Mouse (Mus musculus): ENCODE results near the gene Psmd8. TPM values are rescaled to one million over a fixed set of nuclear protein-coding genes. Genes with fewer than 3 reads are reported as not detected.
"Not testable (repeated sequence)": the region's sequence is repeated elsewhere in the genome, so short reads cannot be mapped to it uniquely, and the experiment has no call there.

Gene Psmd8
- 100 to 1,000 TPM; 174 to 187 TPM for total RNA-seq (2021)
- long read RNA-seq, experiment 1, transcript Psmd8-202 (7 exons, 1,391 nt) = major isoform, 235 of 263 reads
- long read RNA-seq, experiment 1, partial matches to known transcripts = 6 of 263 reads
- long read RNA-seq, experiment 1, other reads (novel, unspliced or antisense) = 22 of 263 reads
- long read RNA-seq, experiment 2, transcript Psmd8-202 (7 exons, 1,391 nt) = major isoform, 221 of 278 reads
- long read RNA-seq, experiment 2, partial matches to known transcripts = 8 of 278 reads
- long read RNA-seq, experiment 2, other reads (novel, unspliced or antisense) = 48 of 278 reads

DNA sequence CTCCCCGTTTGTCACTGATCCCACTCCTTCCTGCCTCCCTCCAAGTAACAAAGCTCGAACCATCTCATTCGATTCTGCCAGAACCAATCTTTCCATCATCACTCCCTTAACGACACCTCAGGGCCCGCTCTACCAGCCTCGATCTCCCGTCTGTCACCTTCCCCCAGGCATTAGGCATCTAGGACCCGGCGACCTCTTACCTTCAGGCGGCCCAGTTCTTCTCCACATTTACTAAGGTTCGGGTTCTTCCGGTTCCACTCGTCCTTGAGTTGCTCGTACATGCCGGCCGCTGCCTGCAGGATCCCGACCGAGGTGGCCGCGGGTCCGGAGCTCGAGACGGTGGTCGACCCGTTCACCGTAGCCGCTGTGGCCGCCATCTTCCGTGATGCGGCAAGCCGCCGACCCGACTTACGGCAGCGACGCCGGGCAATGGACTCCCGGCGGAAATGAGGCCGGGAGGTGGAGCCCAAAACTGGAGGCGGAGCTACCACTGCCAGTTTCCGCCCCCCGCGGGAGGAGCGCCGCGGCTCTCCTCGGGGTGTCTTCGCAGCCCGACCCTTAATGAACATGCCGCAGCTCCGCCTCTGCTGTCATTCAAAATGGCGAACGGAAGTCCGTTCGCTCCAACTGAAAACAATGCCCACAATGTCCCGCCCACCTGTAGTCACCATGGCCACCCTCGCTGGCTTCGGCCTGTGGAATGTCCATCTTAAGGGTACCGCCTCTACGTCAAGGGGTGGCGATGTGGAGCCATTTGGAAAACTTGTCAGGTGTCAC, at the start of gene Psmd8:
TSS of gene Psmd8 (minus strand) at position 625 of the 777 bp plus-strand sequence.
- peak; percentile 94 for DNase-seq (ENCODE audit: low spot score in 2 of 2)

DNA sequence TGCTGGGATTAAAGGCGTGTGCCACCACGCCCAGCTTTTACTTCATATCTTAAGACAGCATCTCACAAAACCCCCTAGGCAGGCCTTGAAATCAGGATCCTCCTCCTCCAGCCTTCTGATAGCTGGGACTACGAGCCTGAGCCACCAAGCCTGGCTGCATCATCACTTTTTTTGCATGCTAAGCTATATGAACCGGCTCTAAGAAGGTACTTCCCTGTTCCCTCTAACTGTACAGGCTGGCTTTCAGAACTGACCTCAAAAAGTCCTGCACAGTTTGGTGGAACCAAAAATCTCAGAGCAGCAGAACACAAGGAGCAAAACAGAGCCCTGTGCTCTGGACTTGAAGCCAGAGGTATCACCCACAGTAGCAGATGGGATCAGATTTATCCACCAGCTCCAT, 47.7 kb upstream of the Psmd8 start:
- no peak for DNase-seq (ENCODE audit: low spot score in 2 of 2)

DNA sequence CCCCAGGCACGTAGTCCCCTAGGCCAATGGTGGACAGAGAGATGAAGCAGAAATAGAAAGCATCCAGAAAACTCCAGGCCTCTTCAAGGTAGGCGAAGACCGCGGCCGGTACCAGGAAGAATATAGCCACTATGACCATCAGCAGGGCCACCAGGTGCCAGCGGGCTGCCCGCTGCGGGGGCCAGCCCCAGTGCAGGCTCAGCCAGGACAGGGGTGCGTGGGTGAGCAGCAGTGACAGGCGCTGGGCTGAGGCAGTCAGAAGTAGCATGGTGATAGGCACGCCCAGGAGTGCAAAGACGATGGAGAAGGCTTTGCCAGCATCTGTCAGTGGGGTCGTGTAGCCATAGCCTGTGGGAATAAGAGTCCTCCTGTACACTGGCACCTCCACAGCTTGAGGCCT, 45.0 kb upstream of the Psmd8 start:
- no peak for DNase-seq (ENCODE audit: low spot score in 2 of 2)

DNA sequence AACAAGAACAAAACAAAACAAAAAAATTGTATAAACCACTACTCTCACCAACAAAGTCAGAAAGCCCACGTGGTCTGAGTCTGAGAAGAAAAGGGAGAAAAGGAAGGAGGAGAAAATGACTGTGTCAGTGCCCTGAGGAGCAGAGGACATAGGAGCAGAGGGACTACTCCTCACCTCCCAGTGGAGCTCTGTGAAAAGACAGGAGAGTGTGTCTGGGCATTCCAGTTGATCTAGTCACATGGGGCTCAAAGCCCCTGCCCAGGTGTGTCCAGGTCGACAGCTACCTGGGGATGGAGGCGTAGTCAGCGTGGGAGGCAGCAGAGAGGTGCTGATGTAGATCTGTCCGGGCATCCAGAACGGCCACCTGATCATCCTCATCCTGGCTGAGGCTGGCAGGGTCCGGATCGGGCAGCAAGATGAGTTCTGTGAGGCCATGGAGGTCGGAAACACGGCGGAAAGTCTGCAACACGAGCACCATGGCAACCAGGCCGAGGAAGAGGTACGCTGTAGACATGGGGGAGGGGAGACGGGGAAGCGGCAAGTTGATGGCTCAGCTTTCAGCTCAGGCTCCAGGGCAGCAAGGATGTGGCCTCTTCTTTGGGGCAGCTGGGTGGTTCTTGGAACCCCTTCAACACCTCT, 44.4 kb upstream of the Psmd8 start:
- no peak for DNase-seq (ENCODE audit: low spot score in 2 of 2)

DNA sequence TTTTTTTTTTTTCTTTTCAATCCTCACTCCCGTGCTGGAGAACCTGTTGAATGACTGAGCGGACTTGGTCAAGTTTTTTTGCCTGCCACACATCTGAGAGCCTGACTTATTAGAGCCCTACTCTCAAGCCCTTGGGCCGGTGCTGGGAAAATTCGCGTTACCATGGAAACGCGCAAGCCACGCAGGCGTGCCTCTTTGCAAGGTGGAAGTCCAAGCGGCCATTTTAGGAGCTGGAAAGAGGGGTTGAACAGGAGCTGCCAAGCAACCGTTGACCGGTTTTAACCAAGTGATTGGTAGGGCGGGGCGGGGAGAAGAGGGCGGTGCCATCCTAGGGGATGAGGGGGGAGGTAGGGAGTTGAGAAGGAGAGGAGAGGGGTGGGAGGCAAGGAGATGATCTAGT, 34.3 kb upstream of the Psmd8 start:
- no peak for DNase-seq (ENCODE audit: low spot score in 2 of 2)

DNA sequence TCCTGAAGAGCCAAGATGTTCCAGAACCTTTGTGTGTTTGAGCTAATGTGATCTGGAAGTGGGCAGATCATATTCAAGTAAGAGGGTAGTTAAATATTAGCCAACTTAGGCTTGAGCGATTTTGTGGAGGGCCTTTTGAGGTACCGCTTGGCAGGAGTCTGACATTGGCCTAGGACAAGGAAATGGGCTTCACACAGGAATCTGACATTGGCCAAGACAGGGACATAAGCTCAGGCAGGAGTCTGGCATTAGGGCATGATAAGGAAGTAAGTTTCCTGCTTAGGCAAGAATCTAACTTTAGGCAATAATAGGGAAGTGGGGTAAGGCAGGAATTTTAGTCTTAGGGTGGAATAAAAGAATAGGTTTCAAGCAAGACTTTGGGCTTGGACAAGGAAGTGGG, 33.7 kb upstream of the Psmd8 start:
- no peak for DNase-seq (ENCODE audit: low spot score in 2 of 2)

DNA sequence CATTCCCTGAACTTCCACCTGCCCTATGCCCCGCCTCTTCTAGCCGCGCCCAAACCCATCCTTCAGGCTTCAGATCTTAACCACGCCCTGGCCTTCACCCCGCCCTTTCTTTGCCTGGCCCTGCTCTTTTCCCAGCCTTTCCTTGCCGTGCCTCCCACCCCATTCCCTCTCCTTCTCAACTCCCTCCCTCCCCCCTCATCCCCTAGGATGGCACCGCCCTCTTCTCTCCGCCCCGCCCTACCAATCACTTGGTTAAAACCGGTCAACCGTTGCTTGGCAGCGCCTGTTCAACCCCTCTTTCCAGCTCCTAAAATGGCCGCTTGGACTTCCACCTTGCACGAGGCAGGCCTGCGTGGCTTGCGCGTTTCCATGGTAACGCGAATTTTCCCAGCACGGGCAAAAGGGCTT, 33.2 kb upstream of the Psmd8 start, which contains the start of gene Catsperg1:
TSS of gene Catsperg1 (minus strand) at position 361 of the 408 bp plus-strand sequence.
- no peak for DNase-seq (ENCODE audit: low spot score in 2 of 2)

DNA sequence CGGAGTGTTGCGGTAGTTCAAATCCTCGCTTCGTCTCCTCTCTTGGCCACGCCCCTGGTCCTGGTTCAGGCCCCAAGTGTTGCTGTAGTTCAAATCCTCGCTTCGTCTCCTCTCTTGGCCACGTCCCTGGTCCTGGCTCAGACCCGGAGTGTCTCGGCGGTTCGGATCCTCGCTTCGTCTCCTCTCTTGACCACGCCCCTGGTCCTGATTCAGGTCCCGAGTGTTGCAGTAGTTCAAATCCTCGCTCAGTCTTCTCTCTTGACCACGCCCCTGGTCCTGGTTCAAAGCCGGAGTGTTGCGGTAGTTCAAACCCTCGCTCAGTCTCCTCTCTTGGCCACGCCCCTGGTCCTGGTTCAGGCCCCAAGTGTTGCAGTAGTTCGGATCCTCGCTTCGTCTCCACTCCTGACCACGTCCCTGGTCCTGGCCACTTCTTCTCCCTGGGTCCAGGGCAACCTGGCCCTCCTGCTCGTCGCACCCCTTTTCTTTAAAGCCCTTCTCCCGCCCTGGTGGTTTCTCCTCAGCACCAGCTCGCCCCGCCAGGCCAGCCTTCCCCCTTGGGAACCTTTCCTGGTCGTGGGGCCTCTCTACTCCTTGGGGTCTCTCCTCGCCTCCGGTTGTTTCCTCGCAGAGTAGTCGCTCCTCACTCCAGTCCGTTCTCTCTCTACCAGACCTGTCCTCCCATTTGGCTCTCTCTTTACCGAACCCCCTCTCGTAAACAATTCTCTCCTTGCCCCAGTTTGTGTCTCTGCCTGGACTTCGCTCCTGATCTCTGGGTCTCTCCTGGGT, 32.5 kb upstream of the Psmd8 start:
- not testable (repeated sequence) for DNase-seq (ENCODE audit: low spot score in 2 of 2)

DNA sequence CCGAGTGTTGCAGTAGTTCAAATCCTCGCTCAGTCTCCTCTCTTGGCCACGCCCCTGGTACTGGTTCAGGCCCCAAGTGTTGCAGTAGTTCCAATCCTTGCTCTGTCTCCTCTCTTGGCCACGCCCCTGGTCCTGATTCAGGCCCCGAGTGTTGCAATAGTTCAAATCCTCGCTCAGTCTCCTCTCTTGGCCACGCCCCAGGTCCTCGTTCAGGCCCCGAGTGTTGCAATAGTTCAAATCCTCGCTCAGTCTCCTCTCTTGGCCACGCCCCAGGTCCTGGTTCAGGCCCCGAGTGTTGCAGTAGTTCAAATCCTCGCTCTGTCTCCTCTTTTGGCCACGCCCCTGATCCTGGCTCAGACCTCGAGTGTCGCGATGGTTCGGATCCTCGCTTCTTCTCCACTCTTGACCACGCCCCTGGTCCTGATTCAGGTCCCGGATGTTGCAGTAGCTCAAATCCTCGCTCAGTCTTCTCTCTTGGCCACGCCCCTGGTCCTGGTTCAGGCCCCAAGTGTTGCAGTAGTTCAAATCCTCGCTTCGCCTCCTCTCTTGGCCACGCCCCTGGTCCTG, 31.8 kb upstream of the Psmd8 start:
- DNase-seq (ENCODE audit: low spot score in 2 of 2) = no peak

DNA sequence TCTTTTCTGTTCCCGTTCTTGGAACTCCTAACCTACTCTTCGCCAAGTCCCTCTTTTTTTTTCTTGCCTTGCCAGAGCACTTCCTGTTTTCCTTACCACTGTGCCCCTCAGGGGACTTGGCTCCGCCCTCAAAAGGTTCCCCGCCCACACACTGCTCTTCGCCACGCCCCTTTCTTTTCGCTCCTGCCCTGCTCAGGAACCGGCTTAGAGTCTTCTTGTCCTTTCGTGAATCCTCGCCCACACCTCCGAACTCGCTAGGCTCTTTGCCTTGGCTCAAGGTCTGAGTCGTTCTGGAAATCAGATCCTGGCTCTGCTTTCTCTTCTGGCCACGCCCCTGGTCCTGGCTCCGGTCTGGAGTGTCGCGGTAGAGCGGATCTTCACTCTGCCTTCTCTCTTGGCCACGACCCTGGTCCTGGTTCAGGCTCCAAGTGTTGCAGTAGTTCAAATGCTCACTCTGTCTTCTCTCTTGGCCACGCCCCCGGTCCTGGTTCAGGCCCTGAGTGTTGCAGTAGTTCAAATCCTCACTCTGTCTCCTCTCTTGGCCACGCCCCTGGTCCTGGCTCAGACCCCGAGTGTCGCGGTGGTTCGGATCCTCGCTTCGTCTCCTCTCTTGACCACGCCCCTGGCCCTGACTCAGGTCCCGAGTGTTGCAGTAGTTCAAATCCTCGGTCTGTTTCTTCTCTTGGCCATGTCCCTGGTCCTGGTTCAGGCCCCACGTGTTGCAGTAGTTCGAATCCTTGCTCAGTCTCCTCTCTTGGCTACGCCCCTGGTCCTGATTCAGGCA, 31.1 kb upstream of the Psmd8 start:
- peak; percentile 60 to 85 for DNase-seq (ENCODE audit: low spot score in 2 of 2)

DNA sequence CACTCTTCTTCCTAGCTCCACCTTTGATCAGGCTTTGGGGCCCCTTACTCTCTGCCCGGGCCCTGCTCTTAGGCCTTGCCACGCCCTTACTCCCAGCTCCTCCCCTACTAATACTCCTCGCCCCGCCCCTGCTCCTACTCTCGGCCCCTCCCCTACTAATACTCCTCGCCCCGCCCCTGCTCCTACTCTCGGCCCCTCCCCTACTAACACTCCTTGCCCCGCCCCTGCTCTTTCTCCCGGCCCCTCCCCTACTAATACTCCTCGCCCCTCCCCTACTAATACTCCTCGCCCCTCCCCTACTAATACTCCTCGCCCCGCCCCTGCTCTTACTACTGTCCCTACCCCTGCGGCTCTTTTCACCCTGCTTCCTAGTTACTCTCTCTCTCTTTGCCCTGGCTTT, 30.5 kb upstream of the Psmd8 start:
- peak in 1 of 2 experiments; percentile 40 for DNase-seq (ENCODE audit: low spot score in 2 of 2)

DNA sequence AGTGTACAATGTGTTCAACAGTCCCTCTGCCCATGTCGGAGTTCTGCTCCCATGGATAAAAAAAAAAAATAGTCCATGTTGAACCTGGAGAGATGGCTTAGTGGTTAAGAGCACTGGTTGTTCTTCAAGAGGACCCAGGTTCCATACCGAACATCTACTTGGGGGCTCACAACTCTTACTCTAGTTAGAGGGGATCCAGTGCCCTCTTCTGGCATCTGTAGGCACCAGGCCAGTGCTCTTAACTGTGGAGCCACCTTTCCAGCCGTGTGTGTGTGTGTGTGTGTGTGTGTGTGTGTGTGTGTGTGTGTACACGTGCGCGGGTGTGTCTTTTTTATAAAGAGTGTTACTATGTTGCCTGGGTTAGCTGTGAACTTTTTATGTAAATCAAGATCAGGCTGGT, 22.1 kb upstream of the Psmd8 start:
- no peak for DNase-seq (ENCODE audit: low spot score in 2 of 2)

DNA sequence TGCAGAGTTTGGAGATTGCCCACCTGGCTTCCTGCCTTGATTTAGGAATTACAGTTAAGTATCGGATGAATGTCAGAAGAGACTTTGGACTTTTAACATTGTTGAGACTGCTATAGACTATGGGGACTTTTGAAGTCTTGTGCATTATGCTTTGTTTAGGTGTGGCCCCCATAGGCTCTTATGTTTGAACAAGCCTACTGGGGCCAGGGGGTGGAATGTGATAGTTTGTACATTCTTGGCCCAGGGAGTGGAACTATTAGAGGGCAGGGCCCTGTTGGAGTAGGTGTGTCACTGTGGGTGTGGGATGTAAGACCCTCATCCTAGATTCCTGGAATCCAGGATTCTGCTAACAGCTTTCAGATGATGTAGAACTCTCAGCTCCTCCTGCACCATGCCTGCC, 13.7 kb upstream of the Psmd8 start:
- not testable (repeated sequence) for DNase-seq (ENCODE audit: low spot score in 2 of 2)

DNA sequence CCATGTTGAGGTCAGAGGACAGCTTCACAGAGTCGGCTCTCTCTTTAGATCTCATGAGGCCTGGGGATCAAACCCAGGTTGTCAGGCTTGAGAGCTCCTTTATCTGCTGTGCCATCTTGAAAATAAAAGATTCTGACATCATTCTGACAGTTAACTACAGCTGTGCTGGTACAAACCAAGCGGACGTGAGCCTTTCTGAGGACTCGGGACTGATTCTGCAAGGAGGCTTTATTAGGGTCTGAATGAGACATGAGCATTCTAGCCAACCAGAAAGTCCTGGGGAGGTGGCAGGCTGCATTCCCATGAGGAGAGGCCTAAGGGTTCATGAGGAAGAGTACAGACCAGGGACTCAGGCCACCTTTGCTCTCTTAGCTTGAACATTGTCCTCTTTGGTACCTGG, 822 bp upstream of the Psmd8 start:
- DNase-seq (ENCODE audit: low spot score in 2 of 2) = not testable (repeated sequence)

DNA sequence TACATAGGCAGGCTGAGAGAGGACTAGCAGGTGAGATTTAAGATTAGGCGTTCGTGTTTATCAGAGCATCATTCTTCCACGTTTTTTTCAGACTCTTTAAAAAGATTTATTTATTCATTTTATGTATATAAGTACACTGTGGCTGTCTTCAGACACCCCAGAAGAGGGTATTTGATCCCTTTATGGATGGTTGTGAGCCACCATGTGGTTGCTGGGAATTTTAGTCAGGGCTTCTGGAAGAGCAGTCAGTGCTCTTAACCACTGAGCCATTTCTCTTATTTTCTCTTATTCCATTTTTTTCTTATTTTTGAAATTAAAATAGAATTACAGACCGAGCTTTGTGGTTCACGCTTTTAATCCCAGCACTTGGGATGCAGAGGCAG, 344 bp upstream of the Psmd8 start:
- no peak for DNase-seq (ENCODE audit: low spot score in 2 of 2)

DNA sequence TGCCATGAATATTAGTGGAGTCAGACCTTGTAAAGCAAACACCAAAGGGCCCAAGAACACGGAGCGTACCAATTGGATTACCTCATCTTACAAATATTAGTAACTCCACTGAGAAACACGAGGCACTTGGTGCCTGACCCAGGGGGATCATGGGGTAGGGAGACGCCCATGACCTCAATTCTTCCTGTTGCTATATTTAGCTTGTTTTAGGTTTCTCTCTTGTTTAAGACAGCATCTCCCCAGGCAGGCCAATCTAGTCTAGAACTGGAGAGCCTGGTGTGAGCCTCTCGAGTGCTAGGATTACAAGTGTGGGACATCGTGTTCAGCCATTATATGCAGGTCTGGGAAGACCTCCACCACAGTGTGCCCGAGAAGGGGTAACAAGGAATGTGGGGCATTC, 1.2 kb downstream of the Psmd8 start:
- DNase-seq (ENCODE audit: low spot score in 2 of 2) = no peak

DNA sequence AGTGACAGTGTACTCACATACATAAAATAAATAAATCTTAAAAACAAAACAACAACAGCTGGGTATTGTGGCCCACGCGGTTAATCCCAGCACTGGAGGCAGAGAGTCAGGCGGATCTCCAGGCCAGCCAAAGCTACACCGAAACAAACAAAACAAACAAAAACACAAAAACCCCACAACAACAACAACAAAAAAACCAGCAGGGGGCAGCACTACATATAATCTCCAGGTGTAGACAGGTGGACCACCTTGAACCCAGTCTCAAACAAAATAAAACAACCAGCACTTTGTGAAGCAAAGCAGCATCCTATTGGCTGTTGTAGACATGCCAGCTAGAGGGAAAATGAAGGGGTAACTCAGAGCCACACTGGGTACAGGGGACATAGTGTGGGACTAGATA, 2.4 kb downstream of the Psmd8 start:
- no peak for DNase-seq (ENCODE audit: low spot score in 2 of 2)

DNA sequence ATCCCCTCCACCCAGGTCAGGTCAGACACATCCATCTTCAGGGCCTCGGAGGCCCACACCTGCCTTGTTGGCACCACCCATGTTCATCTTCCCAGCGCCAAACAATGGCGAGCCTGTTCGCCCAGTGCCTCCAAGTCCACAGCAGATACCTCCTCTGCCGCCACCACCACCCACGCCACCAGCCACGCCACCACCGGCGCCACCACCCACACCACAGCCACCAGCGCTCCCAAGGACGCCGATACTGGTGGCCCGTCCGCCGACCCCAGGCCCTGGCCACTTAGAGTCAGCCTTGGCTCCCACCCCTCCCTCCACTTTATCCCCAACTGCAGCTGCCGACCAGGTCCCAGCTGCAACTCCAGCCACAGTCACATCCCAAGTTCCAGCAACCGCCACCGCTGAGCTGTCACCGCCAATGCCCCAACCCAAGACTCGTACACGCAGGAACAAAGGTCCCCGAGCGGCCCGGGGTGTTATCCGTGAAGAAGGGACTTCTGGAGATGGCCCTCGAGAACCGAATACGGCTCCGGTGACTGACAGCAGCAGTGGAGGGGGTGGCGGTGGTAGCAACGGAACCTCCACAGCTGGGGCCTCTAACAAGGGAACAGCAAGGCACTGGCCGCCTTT, 8.0 kb downstream of the Psmd8 start:
- no peak for DNase-seq (ENCODE audit: low spot score in 2 of 2)

DNA sequence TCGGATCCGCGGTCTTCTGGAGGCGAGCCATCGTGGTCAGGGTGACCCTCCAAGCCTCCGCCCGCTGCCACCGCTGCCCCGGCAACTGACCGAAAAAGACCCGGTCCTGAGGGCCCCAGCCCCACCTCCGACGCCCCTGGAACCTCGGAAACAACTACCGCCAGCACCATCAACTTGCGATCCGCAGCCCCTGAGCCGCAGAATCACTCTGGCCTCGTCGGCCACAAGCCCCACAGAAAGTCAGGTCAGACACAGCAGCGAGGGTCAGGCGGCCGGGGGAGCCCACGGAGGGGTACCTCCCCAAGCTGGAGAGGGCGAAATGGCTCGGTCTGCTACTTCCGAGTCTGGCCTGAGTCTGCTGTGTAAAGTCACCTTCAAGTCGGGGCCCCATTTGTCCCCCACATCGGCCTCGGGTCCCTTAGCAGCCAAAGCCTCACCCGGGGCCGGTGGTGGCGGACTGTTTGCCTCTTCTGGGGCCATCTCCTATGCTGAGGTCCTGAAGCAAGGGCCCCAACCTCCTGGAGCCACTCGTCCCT, 8.9 kb downstream of the Psmd8 start:
- DNase-seq (ENCODE audit: low spot score in 2 of 2) = no peak

Data from gastrocnemius, postnatal 4 days (tissue).